Mouse (Mus musculus) lung, embryonic 16.5 days (tissue): ENCODE data around the gene Cd274. TPM values are rescaled to one million over a fixed set of nuclear protein-coding genes. Genes with fewer than 3 reads are reported as not detected.

Experiments
- ATAC-seq: fragments of 200-750 bp; cut with Nextera tagmentation; 2 replicates; pipeline ENCODE4 v1.8.0; 2017; ENCODE audit warnings: low read depth, mild to moderate bottlenecking, moderate library complexity
- H3K27ac ChIP-seq: fragments of 300-500 bp; sonication (generic); 2 replicates; pipeline ENCODE4 v1.5.1; 2014; ENCODE audit warnings: mild to moderate bottlenecking, control low read depth, low read length
- H3K27me3 ChIP-seq: fragments of 300-500 bp; sonication (generic); 2 replicates; pipeline ENCODE4 v1.6.1; 2014; ENCODE audit warnings: low read depth, low read length, mixed read lengths; ENCODE audit not compliant: control insufficient read depth, insufficient read depth
- H3K36me3 ChIP-seq: fragments of 300-500 bp; sonication (generic); 2 replicates; pipeline ENCODE4 v1.6.1; 2014; ENCODE audit warnings: low read length; ENCODE audit not compliant: control insufficient read depth, insufficient read depth
- H3K4me1 ChIP-seq: fragments of 300-500 bp; sonication (generic); replicated peaks from 2 replicates; pipeline ENCODE4 v1.6.1; 2014; ENCODE audit warnings: low read length, mixed read lengths; ENCODE audit not compliant: control insufficient read depth, insufficient read depth
- H3K4me2 ChIP-seq: fragments of 300-500 bp; sonication (generic); 2 replicates; pipeline ENCODE4 v1.6.1; 2014; ENCODE audit warnings: low read depth, low read length, control low read depth
- H3K4me3 ChIP-seq: fragments of 300-500 bp; sonication (generic); 2 replicates; pipeline ENCODE4 v1.5.1; 2014; ENCODE audit warnings: mild to moderate bottlenecking, low read length, control low read depth
- H3K9ac ChIP-seq: fragments of 300-500 bp; sonication (generic); 2 replicates; pipeline ENCODE4 v1.6.1; 2014; ENCODE audit warnings: low read length, control low read depth
- H3K9me3 ChIP-seq: fragments of 300-500 bp; sonication (generic); 2 replicates; pipeline ENCODE4 v1.6.1; 2016; ENCODE audit warnings: low read length; ENCODE audit not compliant: control insufficient read depth
- WGBS: fragments of 180-500 bp; shearing (Covaris S2); extraction: QIAGEN DNeasy Blood & Tissue Kit; methylation state at CpG from one replicate; pipeline ENCODE4 v1.1.7; 2014; 5-methylcytosine and 5-hydroxymethylcytosine counted together
- polyA plus RNA-seq: library from polyadenylated mRNA; unstranded; fragments of >200 nt; fragmentation: Nextera tagmentation; extraction: Ambion mirVana; gene quantifications from 2 replicates; pipeline ENCODE4 v1.2.1, GENCODE M21; 2015

Cd274 gene
- polyA plus RNA-seq, 1 experiment from 2014 or later = 0.28 TPM

- Histone ChIP-seq H3K27me3 (no peaks in the 10 kb centered on the region), H3K27ac (no peak overlapping the region), H3K9me3 (no peaks in the 10 kb centered on the region), H3K4me2 (no peak overlapping the region), H3K9ac (no peak overlapping the region), H3K4me3 (no peak overlapping the region), H3K36me3 (no peaks in the 10 kb centered on the region), H3K4me1 (no peaks in the 10 kb centered on the region)
- WGBS = 78% methylated on average over 4 of the region's 4 CpGs
- no peak for ATAC-seq
Measured at GRCm38 (mm10) chr19:29341029-29341428, 26.2 kb upstream of the Cd274 start.

GRCm38 (mm10) chr19:29342281-29342680, 25.0 kb upstream of the Cd274 start:
- Histone ChIP-seq H3K9ac (no peak overlapping the region), H3K4me1 (no peaks in the 10 kb centered on the region), H3K9me3 (no peaks in the 10 kb centered on the region), H3K4me3 (no peak overlapping the region), H3K36me3 (no peaks in the 10 kb centered on the region), H3K27me3 (no peaks in the 10 kb centered on the region), H3K27ac (no peak overlapping the region), H3K4me2 (no peak overlapping the region)
- 76% methylated on average over 6 of the region's 6 CpGs for WGBS
- no peak for ATAC-seq

- H3K36me3 ChIP-seq = no peaks in the 10 kb centered on the region
- ATAC-seq = no peak
- H3K27me3 ChIP-seq = no peaks in the 10 kb centered on the region
- no peaks in the 10 kb centered on the region for H3K4me1 ChIP-seq
- H3K9me3 ChIP-seq = no peaks in the 10 kb centered on the region
- no peak overlapping the region for H3K9ac ChIP-seq
- H3K4me2 ChIP-seq = no peak overlapping the region
- H3K4me3 ChIP-seq = no peak overlapping the region
- no peak overlapping the region for H3K27ac ChIP-seq
Measured at GRCm38 (mm10) chr19:29344868-29345267, 22.4 kb upstream of the Cd274 start.

- H3K9me3 ChIP-seq = no peaks in the 10 kb centered on the region
- WGBS = 72% methylated on average over 6 of the region's 6 CpGs
- H3K9ac ChIP-seq = no peak overlapping the region
- no peaks in the 10 kb centered on the region for H3K27me3 ChIP-seq
- no peak overlapping the region for H3K4me3 ChIP-seq
- H3K36me3 ChIP-seq = no peaks in the 10 kb centered on the region
- H3K4me1 ChIP-seq = no peaks in the 10 kb centered on the region
- no peak for ATAC-seq
- no peak overlapping the region for H3K4me2 ChIP-seq
- H3K27ac ChIP-seq = no peak overlapping the region
Measured at GRCm38 (mm10) chr19:29345636-29346035, 21.6 kb upstream of the Cd274 start.

- H3K4me2 ChIP-seq = no peak overlapping the region
- H3K9ac ChIP-seq = no peak overlapping the region
- H3K36me3 ChIP-seq = no peaks in the 10 kb centered on the region
- H3K27me3 ChIP-seq = no peaks in the 10 kb centered on the region
- no peak overlapping the region for H3K27ac ChIP-seq
- ATAC-seq = no peak
- H3K4me1 ChIP-seq = 0 out of 2 replicates have a peak, but pooled peaks cover 2% of the 10 kb centered on the region
- H3K4me3 ChIP-seq = no peak overlapping the region
- WGBS = 39% methylated on average over 5 of the region's 5 CpGs
- no peaks in the 10 kb centered on the region for H3K9me3 ChIP-seq
Measured at GRCm38 (mm10) chr19:29350991-29351390, 16.3 kb upstream of the Cd274 start.

- Histone ChIP-seq H3K4me2 (peak overlapping the region; percentile 71), H3K4me3 (peak overlapping the region; percentile 46), H3K27ac (no peak overlapping the region), H3K36me3 (no peaks in the 10 kb centered on the region), H3K9ac (no peak overlapping the region), H3K4me1 (0 out of 2 replicates have a peak, but pooled peaks cover 2% of the 10 kb centered on the region), H3K27me3 (no peaks in the 10 kb centered on the region), H3K9me3 (no peaks in the 10 kb centered on the region)
- 3% methylated on average over 20 of the region's 20 CpGs for WGBS
- peak; percentile 84 for ATAC-seq
Measured at GRCm38 (mm10) chr19:29354895-29355877, 12.1 kb upstream of the Cd274 start.

- Histone ChIP-seq H3K27ac (no peak overlapping the region), H3K4me2 (no peak overlapping the region), H3K36me3 (no peaks in the 10 kb centered on the region), H3K9ac (no peak overlapping the region), H3K4me1 (peaks cover 6% of the 10 kb centered on the region; the same call in 1 of the 2 replicates), H3K9me3 (no peaks in the 10 kb centered on the region), H3K27me3 (no peaks in the 10 kb centered on the region), H3K4me3 (no peak overlapping the region)
- 87% methylated on average over 11 of the region's 11 CpGs for WGBS
- no peak for ATAC-seq
Measured at GRCm38 (mm10) chr19:29356281-29356680, 11.0 kb upstream of the Cd274 start.

GRCm38 (mm10) chr19:29360251-29360650, 7.0 kb upstream of the Cd274 start:
- H3K9ac ChIP-seq = no peak overlapping the region
- H3K36me3 ChIP-seq = no peaks in the 10 kb centered on the region
- no peaks in the 10 kb centered on the region for H3K27me3 ChIP-seq
- H3K4me1 ChIP-seq = peaks cover 8% of the 10 kb centered on the region; the same call in 1 of the 2 replicates
- no peaks in the 10 kb centered on the region for H3K9me3 ChIP-seq
- no peak for ATAC-seq
- H3K27ac ChIP-seq = no peak overlapping the region
- 61% methylated on average over 5 of the region's 5 CpGs for WGBS
- H3K4me2 ChIP-seq = no peak overlapping the region
- no peak overlapping the region for H3K4me3 ChIP-seq

GRCm38 (mm10) chr19:29361468-29362130, 5.7 kb upstream of the Cd274 start:
- Histone ChIP-seq H3K27me3 (no peaks in the 10 kb centered on the region), H3K9ac (peak overlapping the region; percentile 84), H3K4me3 (peak overlapping the region; percentile 75), H3K4me1 (peaks cover 7% of the 10 kb centered on the region; the same call in 1 of the 2 replicates), H3K36me3 (no peaks in the 10 kb centered on the region), H3K4me2 (peak overlapping the region; percentile 86), H3K27ac (0 out of 2 replicates have a peak overlapping the region, but pooled peaks have one; percentile 13), H3K9me3 (no peaks in the 10 kb centered on the region)
- ATAC-seq = peak; percentile 100
- WGBS = 2% methylated on average over 33 of the region's 33 CpGs
